Mouse (Mus musculus): ENCODE data around the gene Stap2.

Gene Stap2

DNA sequence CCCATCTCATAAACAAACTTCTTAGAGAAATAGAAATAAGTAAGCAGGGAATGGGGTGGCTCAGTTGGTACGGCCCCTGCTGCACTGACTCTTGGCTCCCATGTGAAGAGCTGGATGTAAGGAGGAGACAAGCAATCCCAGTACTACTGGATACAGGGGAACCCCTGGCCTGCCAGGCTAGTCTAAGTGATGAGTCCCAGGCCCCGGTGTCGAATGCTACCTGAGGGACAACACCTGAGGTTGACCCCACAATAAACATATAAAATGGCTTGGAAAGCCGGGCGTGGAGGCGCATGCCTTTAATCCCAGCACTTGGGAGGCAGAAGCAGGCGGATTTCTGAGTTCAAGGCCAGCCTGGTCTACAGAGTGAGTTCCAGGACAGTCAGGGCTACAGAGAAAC is 26.0 kb upstream of the Stap2 start:
- DNase-seq (ENCODE audit: low read depth, low spot score), result no peak
- H3K27me3 ChIP-seq (ENCODE audit: control insufficient read depth, insufficient read depth, low read length, poor library complexity, severe bottlenecking), result no peaks in the 10 kb centered on the region
- no peaks in the 10 kb centered on the region; the same call in 1 of the 2 replicates for H3K36me3 ChIP-seq (ENCODE audit: control insufficient read depth, insufficient read depth, low read length, poor library complexity, severe bottlenecking)

DNA sequence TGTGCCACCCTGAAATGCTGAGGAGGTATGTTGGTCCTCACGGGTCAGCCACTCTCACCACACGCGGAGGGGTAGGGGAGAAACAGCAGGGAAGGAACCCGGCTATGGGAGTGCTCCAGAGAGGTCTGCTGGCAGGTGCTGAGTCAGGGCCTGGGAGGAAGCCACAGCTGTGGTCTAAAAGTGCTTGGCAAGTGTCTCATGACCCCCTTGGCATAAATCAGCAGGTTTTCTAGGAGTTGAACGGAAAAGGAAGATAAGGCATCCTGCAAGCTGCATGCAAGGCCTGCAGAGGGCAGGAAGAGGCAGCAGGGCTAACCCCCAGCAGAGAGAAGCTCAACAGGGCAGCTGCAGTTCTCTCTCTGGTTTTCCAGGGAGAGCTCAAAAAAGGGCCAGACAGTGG is 25.5 kb upstream of the Stap2 start:
- Histone ChIP-seq H3K27me3 (ENCODE audit: control insufficient read depth, insufficient read depth, low read length, poor library complexity, severe bottlenecking) (no peaks in the 10 kb centered on the region), H3K36me3 (ENCODE audit: control insufficient read depth, insufficient read depth, low read length, poor library complexity, severe bottlenecking) (no peaks in the 10 kb centered on the region; the same call in 1 of the 2 replicates)
- DNase-seq (ENCODE audit: low read depth, low spot score), result no peak

DNA sequence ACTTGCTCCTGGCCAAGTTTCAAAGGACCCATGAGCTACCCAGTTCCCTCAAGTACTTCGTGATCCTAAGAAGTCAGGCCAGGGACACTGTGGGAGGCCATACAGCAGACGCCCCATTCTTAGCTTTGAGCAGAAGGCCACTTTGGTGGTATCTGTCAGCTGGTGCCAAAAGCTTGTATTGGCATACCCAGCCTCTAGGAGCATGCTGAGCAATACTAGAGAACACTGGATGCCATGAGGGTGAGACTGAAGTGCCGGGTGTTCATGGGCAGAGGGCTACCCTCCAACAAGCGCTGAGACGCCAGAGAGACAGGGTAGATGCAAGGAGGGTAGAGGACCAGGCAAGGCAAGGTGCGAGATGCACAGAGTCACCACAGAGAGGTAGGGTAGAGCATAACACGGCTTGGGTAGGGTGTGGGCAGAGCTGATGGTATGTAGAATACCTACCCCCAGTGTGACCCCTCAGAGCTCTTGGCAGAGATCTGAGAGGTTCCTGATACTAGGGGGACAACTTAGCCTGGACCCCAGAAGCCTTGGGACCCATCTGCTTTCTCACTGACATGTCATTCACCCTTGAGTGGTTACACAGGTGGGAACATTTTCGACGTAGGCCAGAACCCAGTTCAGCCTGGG is 25.0 kb upstream of the Stap2 start:
- H3K27me3 ChIP-seq (ENCODE audit: control insufficient read depth, insufficient read depth, low read length, poor library complexity, severe bottlenecking), result no peaks in the 10 kb centered on the region
- no peak for DNase-seq (ENCODE audit: low read depth, low spot score)
- no peaks in the 10 kb centered on the region; the same call in 1 of the 2 replicates for H3K36me3 ChIP-seq (ENCODE audit: control insufficient read depth, insufficient read depth, low read length, poor library complexity, severe bottlenecking)

DNA sequence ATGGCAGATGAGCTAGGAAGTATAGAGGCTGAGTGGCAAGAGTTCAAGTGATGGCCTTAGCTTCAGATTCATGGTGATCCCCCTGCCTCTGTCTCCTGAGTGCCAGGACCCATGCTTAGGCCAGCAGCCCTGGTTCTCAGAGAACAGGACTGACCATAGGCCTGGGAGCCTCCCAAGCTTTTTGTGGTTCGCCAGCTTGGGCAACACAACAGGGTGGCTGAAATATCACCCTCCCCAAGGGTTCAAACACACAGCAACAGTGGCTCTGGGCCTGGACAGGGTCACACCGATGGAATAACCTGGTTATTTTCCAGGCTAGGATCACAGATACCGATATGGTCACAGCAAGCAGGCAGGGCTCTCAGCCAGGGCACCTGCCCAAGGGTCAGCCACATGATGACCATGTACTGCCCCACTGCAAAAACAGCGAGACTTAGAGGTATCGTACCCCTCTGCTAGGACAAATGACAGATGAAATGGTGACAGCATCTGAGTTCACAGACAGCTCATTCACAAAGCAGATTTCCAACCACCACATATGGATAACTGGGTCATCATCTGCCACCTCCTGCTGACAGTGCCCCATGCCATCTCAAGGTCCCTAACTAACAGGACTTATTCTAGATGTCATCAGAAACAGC is 22.5 kb upstream of the Stap2 start:
- Histone ChIP-seq H3K36me3 (ENCODE audit: control insufficient read depth, insufficient read depth, low read length, poor library complexity, severe bottlenecking) (no peaks in the 10 kb centered on the region; the same call in 1 of the 2 replicates), H3K27me3 (ENCODE audit: control insufficient read depth, insufficient read depth, low read length, poor library complexity, severe bottlenecking) (no peaks in the 10 kb centered on the region)
- no peak for DNase-seq (ENCODE audit: low read depth, low spot score)

DNA sequence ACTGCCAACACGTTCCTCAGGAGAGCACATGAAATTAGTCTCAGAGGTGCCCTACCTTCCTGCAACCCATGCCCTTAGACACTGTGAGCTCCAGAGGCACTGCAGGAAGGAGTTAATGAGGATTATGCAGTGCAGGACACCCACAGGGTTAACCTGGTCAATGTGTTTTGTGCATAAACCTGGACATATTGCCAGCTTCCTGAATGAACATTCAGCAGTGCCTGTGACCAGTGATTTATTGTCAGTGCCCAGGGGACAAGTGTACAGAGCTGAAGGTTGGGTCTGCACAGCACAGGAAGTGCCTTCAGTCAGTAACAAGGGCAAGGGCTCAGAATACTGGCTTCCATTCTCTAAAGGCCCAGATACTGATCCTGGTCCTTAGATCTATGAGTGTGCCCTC is 21.5 kb upstream of the Stap2 start:
- no peak for DNase-seq (ENCODE audit: low read depth, low spot score)
- no peaks in the 10 kb centered on the region for H3K27me3 ChIP-seq (ENCODE audit: control insufficient read depth, insufficient read depth, low read length, poor library complexity, severe bottlenecking)
- no peaks in the 10 kb centered on the region; the same call in 1 of the 2 replicates for H3K36me3 ChIP-seq (ENCODE audit: control insufficient read depth, insufficient read depth, low read length, poor library complexity, severe bottlenecking)

DNA sequence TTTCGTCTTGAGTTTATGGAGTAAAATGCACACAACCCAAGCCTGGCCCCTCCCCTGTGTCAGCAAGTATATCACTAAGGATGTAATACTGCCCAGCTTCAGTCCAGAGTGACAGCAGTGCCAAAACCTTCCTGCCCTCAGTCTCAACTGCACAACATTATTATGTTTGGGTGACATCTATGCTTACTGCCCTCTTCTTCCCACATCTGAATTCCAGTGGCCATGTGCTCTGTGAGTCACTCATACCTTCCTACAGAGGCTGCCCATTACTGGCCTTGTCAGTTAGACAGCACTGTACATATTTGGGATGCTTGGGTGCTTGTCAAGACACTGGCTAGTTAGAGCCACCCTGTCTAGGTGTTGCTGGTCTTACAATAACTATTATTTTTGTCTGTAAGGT is 20.9 kb upstream of the Stap2 start:
- DNase-seq (ENCODE audit: low read depth, low spot score), result no peak
- H3K36me3 ChIP-seq (ENCODE audit: control insufficient read depth, insufficient read depth, low read length, poor library complexity, severe bottlenecking), result no peaks in the 10 kb centered on the region; the same call in 1 of the 2 replicates
- no peaks in the 10 kb centered on the region for H3K27me3 ChIP-seq (ENCODE audit: control insufficient read depth, insufficient read depth, low read length, poor library complexity, severe bottlenecking)

DNA sequence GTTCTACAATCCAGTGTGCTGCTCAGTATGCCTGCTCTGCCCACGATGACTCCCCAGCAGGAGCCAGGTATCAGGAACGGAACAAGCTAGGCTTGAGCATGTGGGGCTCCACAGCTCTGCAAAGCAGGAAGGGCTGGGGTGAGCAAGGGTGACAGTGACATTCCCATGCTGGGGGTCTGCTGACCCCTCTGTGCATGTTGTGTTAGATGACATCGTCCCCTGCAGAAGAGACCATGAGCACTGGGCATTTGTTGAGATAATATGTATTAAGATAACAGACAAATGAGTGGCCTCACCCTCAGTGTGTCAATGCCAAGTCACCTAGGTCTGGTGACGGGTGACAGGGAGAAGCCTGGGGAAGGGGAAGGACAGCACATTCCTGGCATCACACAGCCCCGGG is 19.5 kb upstream of the Stap2 start:
- DNase-seq (ENCODE audit: low read depth, low spot score), result no peak
- Histone ChIP-seq H3K27me3 (ENCODE audit: control insufficient read depth, insufficient read depth, low read length, poor library complexity, severe bottlenecking) (no peaks in the 10 kb centered on the region), H3K36me3 (ENCODE audit: control insufficient read depth, insufficient read depth, low read length, poor library complexity, severe bottlenecking) (no peaks in the 10 kb centered on the region; the same call in 1 of the 2 replicates)

DNA sequence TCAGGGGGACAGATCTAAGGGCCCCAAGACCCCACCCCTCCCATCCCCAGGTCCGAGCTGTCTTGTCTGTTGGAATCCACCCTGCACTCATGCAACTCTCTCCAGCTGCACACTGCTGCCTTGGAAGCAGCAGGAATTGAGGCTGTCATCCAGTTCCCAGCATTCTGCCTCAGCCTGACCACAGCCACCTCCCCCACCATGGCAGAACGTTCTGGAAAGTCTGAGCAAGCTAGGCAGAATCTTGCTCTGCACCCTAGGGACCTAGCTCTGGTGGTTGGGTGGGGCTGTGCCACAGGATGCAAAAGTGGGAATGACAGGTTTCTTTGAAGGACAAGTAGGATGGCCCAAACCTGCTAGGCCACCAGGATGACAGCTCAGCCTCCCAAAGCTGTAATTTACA is 19.1 kb upstream of the Stap2 start:
- H3K27me3 ChIP-seq (ENCODE audit: control insufficient read depth, insufficient read depth, low read length, poor library complexity, severe bottlenecking), result no peaks in the 10 kb centered on the region
- no peaks in the 10 kb centered on the region for H3K36me3 ChIP-seq (ENCODE audit: control insufficient read depth, insufficient read depth, low read length, poor library complexity, severe bottlenecking)
- no peak for DNase-seq (ENCODE audit: low read depth, low spot score)

DNA sequence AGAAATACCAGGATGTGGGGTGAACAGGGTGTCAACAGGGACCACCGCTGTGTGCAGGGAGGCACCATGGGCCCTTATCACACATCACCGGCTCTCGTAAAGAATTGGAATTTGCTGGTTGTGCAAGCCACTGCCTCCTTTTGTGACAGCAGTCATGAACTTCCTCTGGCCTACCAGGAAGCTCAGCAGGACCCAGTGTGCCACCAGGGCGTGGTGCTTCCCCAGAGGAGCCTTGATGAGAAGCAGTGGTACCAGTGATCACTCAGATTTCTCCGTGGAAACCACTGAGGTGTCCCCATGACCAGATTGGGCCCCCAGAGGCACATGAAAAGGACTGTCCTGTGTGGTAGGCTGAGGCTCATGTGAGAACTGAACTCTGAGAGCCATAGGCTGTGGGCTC is 18.0 kb upstream of the Stap2 start:
- Histone ChIP-seq H3K36me3 (ENCODE audit: control insufficient read depth, insufficient read depth, low read length, poor library complexity, severe bottlenecking) (peaks cover 5% of the 10 kb centered on the region; the same call in 1 of the 2 replicates), H3K27me3 (ENCODE audit: control insufficient read depth, insufficient read depth, low read length, poor library complexity, severe bottlenecking) (no peaks in the 10 kb centered on the region)
- peak; percentile 58 for DNase-seq (ENCODE audit: low read depth, low spot score)

DNA sequence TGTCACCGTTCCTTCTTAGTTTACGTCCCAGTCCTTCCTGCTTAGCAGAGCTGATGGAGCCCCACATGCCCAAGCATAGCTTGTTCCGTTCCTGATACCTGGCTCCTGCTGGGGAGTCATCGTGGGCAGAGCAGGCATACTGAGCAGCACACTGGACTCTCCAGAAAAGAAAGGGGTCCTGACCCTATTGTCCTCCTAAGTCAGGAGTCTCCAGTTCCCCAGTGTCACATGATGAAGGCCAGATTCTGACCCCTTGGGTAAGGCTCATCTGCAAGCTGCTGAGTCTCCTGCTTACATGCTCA is 17.6 kb upstream of the Stap2 start:
- no peak for DNase-seq (ENCODE audit: low read depth, low spot score)
- peaks cover 9% of the 10 kb centered on the region; the same call in 1 of the 2 replicates for H3K36me3 ChIP-seq (ENCODE audit: control insufficient read depth, insufficient read depth, low read length, poor library complexity, severe bottlenecking)
- no peaks in the 10 kb centered on the region for H3K27me3 ChIP-seq (ENCODE audit: control insufficient read depth, insufficient read depth, low read length, poor library complexity, severe bottlenecking)

DNA sequence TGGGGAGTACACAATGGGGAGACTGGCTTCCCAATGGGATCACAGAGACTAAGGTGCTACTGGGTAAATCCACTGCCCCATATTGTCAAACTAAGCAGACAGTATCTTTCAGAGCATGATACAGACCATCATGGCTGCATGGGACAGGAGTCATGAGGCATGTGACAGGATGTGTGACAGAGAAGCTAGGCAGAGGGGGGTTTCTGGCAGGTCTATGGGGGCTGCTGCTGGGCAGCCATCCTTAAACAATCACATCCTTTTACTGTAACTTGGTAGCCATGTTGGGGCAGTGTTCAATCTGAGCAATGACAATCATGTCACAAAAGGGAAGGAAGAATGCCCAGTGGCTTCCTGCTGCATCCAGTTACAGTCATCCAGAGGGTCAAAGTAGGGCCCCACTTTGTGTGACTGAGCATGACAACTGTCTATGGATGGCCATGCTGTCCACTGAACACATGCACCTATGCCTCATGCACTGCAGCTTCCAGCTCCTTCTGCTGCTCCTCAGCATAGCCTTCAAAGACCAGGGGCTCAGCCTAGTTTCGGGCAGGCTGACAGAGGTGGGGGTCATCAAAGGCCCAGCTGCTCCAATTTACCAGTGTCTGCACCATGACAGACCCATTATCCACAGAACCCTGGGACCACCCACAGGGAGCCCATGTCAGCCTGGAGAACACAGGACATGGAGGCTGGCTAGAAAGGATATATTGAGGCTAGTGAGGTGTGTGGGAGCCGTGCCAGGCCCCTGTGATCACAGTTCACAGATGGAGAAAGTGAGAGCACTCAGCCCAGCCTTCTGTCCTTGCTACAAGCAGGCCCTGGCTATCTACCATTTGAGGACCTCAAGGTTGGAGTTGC is 17.0 kb upstream of the Stap2 start:
- Histone ChIP-seq H3K27me3 (ENCODE audit: control insufficient read depth, insufficient read depth, low read length, poor library complexity, severe bottlenecking) (no peaks in the 10 kb centered on the region), H3K36me3 (ENCODE audit: control insufficient read depth, insufficient read depth, low read length, poor library complexity, severe bottlenecking) (peaks cover 10% of the 10 kb centered on the region)
- DNase-seq (ENCODE audit: low read depth, low spot score), result peak; percentile 80

DNA sequence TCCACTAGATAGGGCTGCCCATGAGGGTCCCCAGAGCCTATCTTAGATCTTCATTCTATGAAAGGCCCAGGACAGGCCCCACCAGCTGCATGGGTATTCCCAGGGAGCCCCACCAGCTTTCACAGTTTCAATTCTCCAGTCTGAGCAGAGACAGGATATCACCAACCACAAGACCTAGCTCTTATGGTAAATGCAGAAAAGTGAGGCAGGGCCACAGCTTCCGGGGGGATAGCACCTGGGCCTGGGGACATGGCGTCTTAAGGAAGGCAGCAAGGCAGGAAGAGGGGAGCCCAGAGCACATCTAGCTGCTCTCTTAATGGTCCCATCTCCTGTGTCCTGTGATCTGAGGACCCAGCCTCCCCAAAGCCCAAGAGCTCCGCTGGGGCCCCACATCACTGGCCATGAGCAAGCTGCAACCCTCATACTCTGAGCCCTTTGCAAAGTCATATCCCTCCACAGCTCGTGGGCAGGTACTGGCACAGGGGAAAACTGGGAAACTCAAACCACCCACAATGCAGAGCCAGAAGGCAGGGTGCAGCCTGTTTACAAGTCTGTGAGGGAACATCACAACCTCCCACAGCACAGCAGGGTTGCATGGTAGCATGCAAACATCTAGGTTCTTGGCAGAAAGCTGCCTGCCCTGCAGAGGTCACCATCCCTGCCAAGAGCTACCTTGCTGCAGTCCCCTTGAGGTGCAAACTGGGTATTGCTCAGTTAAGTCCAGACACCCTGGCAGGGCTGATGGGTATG is 16.0 kb upstream of the Stap2 start:
- peaks cover 11% of the 10 kb centered on the region for H3K36me3 ChIP-seq (ENCODE audit: control insufficient read depth, insufficient read depth, low read length, poor library complexity, severe bottlenecking)
- peak; percentile 53 for DNase-seq (ENCODE audit: low read depth, low spot score)
- H3K27me3 ChIP-seq (ENCODE audit: control insufficient read depth, insufficient read depth, low read length, poor library complexity, severe bottlenecking), result no peaks in the 10 kb centered on the region

DNA sequence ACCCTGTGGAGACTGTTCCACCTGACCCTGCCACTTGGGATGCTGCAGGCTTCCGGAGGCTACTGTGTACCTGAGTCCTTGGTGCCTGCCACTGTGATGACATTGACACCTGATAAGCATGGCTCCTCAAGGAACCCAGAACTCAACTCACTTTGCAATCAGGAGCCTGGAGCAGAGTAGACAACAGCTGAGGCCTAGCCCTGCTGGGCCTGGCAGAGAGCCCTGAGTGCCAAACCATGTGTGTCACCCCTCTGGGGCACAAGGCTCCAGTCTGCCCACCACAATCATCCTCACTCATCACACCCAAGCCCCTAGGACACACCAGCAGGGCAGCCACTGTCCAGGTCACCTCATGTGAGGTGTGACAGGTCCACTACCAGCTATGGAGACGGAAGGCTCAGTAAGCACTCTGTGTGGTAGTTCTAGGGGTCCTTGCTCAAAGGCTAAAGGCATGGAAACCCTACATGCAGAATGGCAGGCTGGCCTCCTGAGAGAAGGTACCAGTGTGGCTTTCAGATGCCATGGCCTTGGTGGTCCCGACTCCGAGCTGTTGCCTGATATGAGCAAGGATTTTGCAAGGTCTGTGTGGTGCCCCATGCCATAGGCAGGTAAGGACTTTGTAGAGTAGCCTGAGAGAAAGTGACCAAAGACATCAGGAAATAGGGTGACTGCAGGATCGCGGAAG is 15.2 kb upstream of the Stap2 start:
- no peak for DNase-seq (ENCODE audit: low read depth, low spot score)
- Histone ChIP-seq H3K36me3 (ENCODE audit: control insufficient read depth, insufficient read depth, low read length, poor library complexity, severe bottlenecking) (peaks cover 17% of the 10 kb centered on the region), H3K27me3 (ENCODE audit: control insufficient read depth, insufficient read depth, low read length, poor library complexity, severe bottlenecking) (no peaks in the 10 kb centered on the region)

All from splenic B cell, adult 2 months (primary cell).